Mouse (Mus musculus) hindbrain, embryonic 16.5 days (tissue): ENCODE data around the gene Ccdc9. TPM values are rescaled to one million over a fixed set of nuclear protein-coding genes. Genes with fewer than 3 reads are reported as not detected.

ENCODE experiments used
- ATAC-seq: fragments of 200-750 bp; cut with Nextera tagmentation; 2 replicates; pipeline ENCODE4 v1.8.0; 2017; ENCODE audit warnings: moderate TSS enrichment, moderate library complexity
- H3K27ac ChIP-seq: fragments of 300-500 bp; sonication (generic); 2 replicates; pipeline ENCODE4 v1.5.1; 2014; ENCODE audit warnings: low read depth, mild to moderate bottlenecking, control low read depth, low read length, moderate library complexity
- H3K27me3 ChIP-seq: fragments of 300-500 bp; sonication (generic); replicated peaks from 2 replicates; pipeline ENCODE4 v1.6.1; 2014; ENCODE audit warnings: low read length; ENCODE audit not compliant: control insufficient read depth, insufficient read depth
- H3K36me3 ChIP-seq: fragments of 300-500 bp; sonication (generic); 2 replicates; pipeline ENCODE4 v1.6.1; 2014; ENCODE audit warnings: mild to moderate bottlenecking, low read length, moderate library complexity, mixed read lengths; ENCODE audit not compliant: control insufficient read depth, insufficient read depth
- H3K4me1 ChIP-seq: fragments of 300-500 bp; sonication (generic); 2 replicates; pipeline ENCODE4 v1.6.1; 2014; ENCODE audit warnings: low read depth, low read length; ENCODE audit not compliant: control insufficient read depth, insufficient read depth
- H3K4me2 ChIP-seq: fragments of 300-500 bp; sonication (generic); 2 replicates; pipeline ENCODE4 v1.6.1; 2014; ENCODE audit warnings: mild to moderate bottlenecking, low read length, control low read depth, moderate library complexity
- H3K4me3 ChIP-seq: fragments of 300-500 bp; sonication (generic); 2 replicates; pipeline ENCODE4 v1.5.1; 2014; ENCODE audit warnings: mild to moderate bottlenecking, low read length, control low read depth, moderate library complexity
- H3K9ac ChIP-seq: fragments of 300-500 bp; sonication (generic); 2 replicates; pipeline ENCODE4 v1.6.1; 2014; ENCODE audit warnings: low read depth, mild to moderate bottlenecking, control low read depth, low read length, moderate library complexity
- H3K9me3 ChIP-seq: fragments of 300-500 bp; sonication (generic); 2 replicates; pipeline ENCODE4 v1.6.1; 2014; ENCODE audit warnings: mild to moderate bottlenecking, low read length, moderate library complexity; ENCODE audit not compliant: control insufficient read depth
- WGBS: fragments of 180-500 bp; shearing (Covaris S2); extraction: QIAGEN DNeasy Blood & Tissue Kit; methylation state at CpG from one replicate; pipeline ENCODE4 v1.1.7; 2014; 5-methylcytosine and 5-hydroxymethylcytosine counted together
- polyA plus RNA-seq: library from polyadenylated mRNA; unstranded; fragments of >200 nt; fragmentation: Nextera tagmentation; extraction: Ambion mirVana; gene quantifications from 2 replicates; pipeline ENCODE4 v1.2.1, GENCODE M21; 2015

The Ccdc9 gene
- polyA plus RNA-seq, 1 experiment from 2014 or later = 26.1 TPM

GRCm38 (mm10) chr7:16244067-16244466 is 42.5 kb downstream of the Ccdc9 start, which contains the start of gene C5ar2:
TSS of gene C5ar2 (minus strand) at chr7:16244154.
- no peak for ATAC-seq
- H3K9me3 ChIP-seq = no peaks in the 10 kb centered on the region
- 83% methylated on average over 5 of the region's 5 CpGs for WGBS

GRCm38 (mm10) chr7:16242198-16242597 is 44.4 kb downstream of the Ccdc9 start:
- no peak overlapping the region for H3K4me3 ChIP-seq
- ATAC-seq = no peak
- WGBS = 86% methylated on average over 6 of the region's 6 CpGs
- no peaks in the 10 kb centered on the region for H3K9me3 ChIP-seq
- no peaks in the 10 kb centered on the region for H3K27me3 ChIP-seq
- H3K9ac ChIP-seq = no peak overlapping the region
- no peak overlapping the region for H3K4me2 ChIP-seq
- no peaks in the 10 kb centered on the region for H3K36me3 ChIP-seq
- H3K4me1 ChIP-seq = no peaks in the 10 kb centered on the region
- no peak overlapping the region for H3K27ac ChIP-seq

More at GRCm38 (mm10) chr7:16244067-16244466, 42.5 kb downstream of the Ccdc9 start, which contains the start of gene C5ar2:
- H3K36me3 ChIP-seq = no peaks in the 10 kb centered on the region
- no peak within 1 kb of the TSS for H3K27ac ChIP-seq
- no peaks in the 10 kb centered on the region for H3K27me3 ChIP-seq
- H3K4me2 ChIP-seq = no peak within 1 kb of the TSS
- no peak within 1 kb of the TSS for H3K9ac ChIP-seq
- no peaks in the 10 kb centered on the region for H3K4me1 ChIP-seq
- H3K4me3 ChIP-seq = no peak within 1 kb of the TSS

- no peak overlapping the region for H3K27ac ChIP-seq
- no peaks in the 10 kb centered on the region for H3K27me3 ChIP-seq
- 71% methylated on average over 11 of the region's 11 CpGs for WGBS
- H3K9me3 ChIP-seq = no peaks in the 10 kb centered on the region
- no peaks in the 10 kb centered on the region for H3K36me3 ChIP-seq
- no peak overlapping the region for H3K9ac ChIP-seq
- no peak overlapping the region for H3K4me2 ChIP-seq
- no peak overlapping the region for H3K4me3 ChIP-seq
- ATAC-seq = no peak
- H3K4me1 ChIP-seq = no peaks in the 10 kb centered on the region
Observed at GRCm38 (mm10) chr7:16241787-16242186, 44.8 kb downstream of the Ccdc9 start.

- Histone ChIP-seq H3K4me2 (no peak overlapping the region), H3K9me3 (no peaks in the 10 kb centered on the region), H3K36me3 (no peaks in the 10 kb centered on the region), H3K9ac (no peak overlapping the region), H3K4me1 (no peaks in the 10 kb centered on the region), H3K27ac (no peak overlapping the region), H3K4me3 (no peak overlapping the region), H3K27me3 (no peaks in the 10 kb centered on the region)
- no peak for ATAC-seq
- 93% methylated on average over 1 of the region's 1 CpGs for WGBS
Observed at GRCm38 (mm10) chr7:16240978-16241303, 45.7 kb downstream of the Ccdc9 start.

GRCm38 (mm10) chr7:16240281-16240977 is 46.2 kb downstream of the Ccdc9 start:
- Histone ChIP-seq H3K9ac (no peak overlapping the region), H3K4me1 (no peaks in the 10 kb centered on the region), H3K27ac (no peak overlapping the region), H3K4me3 (no peak overlapping the region), H3K9me3 (no peaks in the 10 kb centered on the region), H3K36me3 (no peaks in the 10 kb centered on the region), H3K4me2 (no peak overlapping the region), H3K27me3 (no peaks in the 10 kb centered on the region)
- ATAC-seq = no peak
- WGBS = 76% methylated on average over 7 of the region's 7 CpGs

- H3K4me2 ChIP-seq = no peak overlapping the region
- H3K36me3 ChIP-seq = no peaks in the 10 kb centered on the region
- no peak overlapping the region for H3K4me3 ChIP-seq
- no peak for ATAC-seq
- H3K4me1 ChIP-seq = no peaks in the 10 kb centered on the region
- 61% methylated on average over 9 of the region's 9 CpGs for WGBS
- H3K27me3 ChIP-seq = no peaks in the 10 kb centered on the region
- H3K27ac ChIP-seq = no peak overlapping the region
- H3K9ac ChIP-seq = no peak overlapping the region
- H3K9me3 ChIP-seq = no peaks in the 10 kb centered on the region
Observed at GRCm38 (mm10) chr7:16239554-16239997, 47.0 kb downstream of the Ccdc9 start.

- H3K9me3 ChIP-seq = no peaks in the 10 kb centered on the region
- no peaks in the 10 kb centered on the region for H3K27me3 ChIP-seq
- no peaks in the 10 kb centered on the region for H3K36me3 ChIP-seq
- no peak overlapping the region for H3K4me3 ChIP-seq
- no peak for ATAC-seq
- no peak overlapping the region for H3K27ac ChIP-seq
- no peaks in the 10 kb centered on the region for H3K4me1 ChIP-seq
- no peak overlapping the region for H3K9ac ChIP-seq
- no peak overlapping the region for H3K4me2 ChIP-seq
- WGBS = 59% methylated on average over 5 of the region's 5 CpGs
Observed at GRCm38 (mm10) chr7:16229869-16230268, 56.7 kb downstream of the Ccdc9 start.

Other genes starting within 250 kb of the Ccdc9 start
- gene Bicra, start 238.9 kb downstream of the Ccdc9 start, polyA plus RNA-seq = 5.0 and 6.9 TPM in 2 replicates
- gene Zfp541, start 225.0 kb downstream of the Ccdc9 start, polyA plus RNA-seq = 0.09 and 0.16 TPM in 2 replicates
- gene Napa, start 188.3 kb downstream of the Ccdc9 start, polyA plus RNA-seq = 236 and 255 TPM in 2 replicates
- gene Kptn, start 166.9 kb downstream of the Ccdc9 start, polyA plus RNA-seq = 48.3 and 49.8 TPM in 2 replicates
- 1.1 and 1.2 TPM in 2 replicates for gene Slc8a2, start 157.0 kb downstream of the Ccdc9 start, polyA plus RNA-seq
- 96.6 and 122 TPM in 2 replicates for gene Meis3, start 111.7 kb downstream of the Ccdc9 start, polyA plus RNA-seq
- 9.6 and 13.3 TPM in 2 replicates for gene Dhx34, start 64.8 kb downstream of the Ccdc9 start, polyA plus RNA-seq
- gene C5ar2, start 42.6 kb downstream of the Ccdc9 start, polyA plus RNA-seq = 0.07 and 0.13 TPM in 2 replicates
- gene C5ar1, start 27.3 kb downstream of the Ccdc9 start, polyA plus RNA-seq = 2.1 and 2.4 TPM in 2 replicates
- gene Inafm1, start 13.2 kb downstream of the Ccdc9 start, polyA plus RNA-seq = 55.5 and 62.4 TPM in 2 replicates
- 31.3 and 32.7 TPM in 2 replicates for gene Bbc3, start 21.6 kb upstream of the Ccdc9 start, polyA plus RNA-seq
- 267 and 272 TPM in 2 replicates for gene Sae1, start 101.0 kb upstream of the Ccdc9 start, polyA plus RNA-seq
- 11.7 and 13.4 TPM in 2 replicates for gene Zc3h4, start 114.1 kb upstream of the Ccdc9 start, polyA plus RNA-seq
- gene Tmem160, start 166.0 kb upstream of the Ccdc9 start, polyA plus RNA-seq = 77.0 and 86.9 TPM in 2 replicates
- gene Npas1, start 190.9 kb upstream of the Ccdc9 start, polyA plus RNA-seq = 5.4 and 6.3 TPM in 2 replicates